Mouse (Mus musculus) embryo, embryonic 11 days (tissue): ENCODE results near the gene Scnn1b.

ENCODE experiments used
- DNase-seq: peaks from one replicate; pipeline ENCODE4 v3.0.0-alpha.2; 2015

The Scnn1b gene

GRCm38 (mm10) chr7:121924361-121924760 is 59.5 kb downstream of the Scnn1b start:
- no peak for DNase-seq

- DNase-seq, result no peak
These were observed 63.0 kb downstream of the Scnn1b start for GRCm38 (mm10) chr7:121927882-121928281.

- DNase-seq, result no peak
These were observed 66.4 kb downstream of the Scnn1b start for GRCm38 (mm10) chr7:121931246-121931645.

- DNase-seq, result no peak
These were observed 68.8 kb downstream of the Scnn1b start for GRCm38 (mm10) chr7:121933675-121934074.

GRCm38 (mm10) chr7:121934346-121934745 is 69.5 kb downstream of the Scnn1b start:
- no peak for DNase-seq

GRCm38 (mm10) chr7:121935906-121936794 is 71.3 kb downstream of the Scnn1b start:
- peak; percentile 31 for DNase-seq

GRCm38 (mm10) chr7:121936861-121937630 is 72.2 kb downstream of the Scnn1b start:
- DNase-seq, result peak; percentile 9

GRCm38 (mm10) chr7:121938124-121938891 is 73.5 kb downstream of the Scnn1b start:
- no peak for DNase-seq

GRCm38 (mm10) chr7:121939244-121939643 is 74.4 kb downstream of the Scnn1b start:
- DNase-seq, result no peak

- peak; percentile 37 for DNase-seq
These were observed 74.9 kb downstream of the Scnn1b start for GRCm38 (mm10) chr7:121939729-121940128.

GRCm38 (mm10) chr7:121941016-121941415 is 76.2 kb downstream of the Scnn1b start:
- DNase-seq, result no peak

- no peak for DNase-seq
These were observed 76.8 kb downstream of the Scnn1b start for GRCm38 (mm10) chr7:121941640-121942039.

GRCm38 (mm10) chr7:121942371-121942770 is 77.5 kb downstream of the Scnn1b start:
- no peak for DNase-seq

- no peak for DNase-seq
These were observed 81.4 kb downstream of the Scnn1b start for GRCm38 (mm10) chr7:121946196-121946595.

GRCm38 (mm10) chr7:121947513-121947912 is 82.7 kb downstream of the Scnn1b start:
- DNase-seq, result no peak

GRCm38 (mm10) chr7:121954891-121955669 is 90.2 kb downstream of the Scnn1b start:
- DNase-seq, result no peak

- no peak for DNase-seq
These were observed 91.0 kb downstream of the Scnn1b start for GRCm38 (mm10) chr7:121955802-121956201.

GRCm38 (mm10) chr7:121961913-121962570 is 97.2 kb downstream of the Scnn1b start:
- DNase-seq, result no peak

- DNase-seq, result no peak
These were observed 97.7 kb downstream of the Scnn1b start for GRCm38 (mm10) chr7:121962571-121962959.

GRCm38 (mm10) chr7:121963883-121964398 is 99.1 kb downstream of the Scnn1b start:
- peak; percentile 54 for DNase-seq

- DNase-seq, result no peak
These were observed 101.3 kb downstream of the Scnn1b start for GRCm38 (mm10) chr7:121966169-121966568.
